Mouse (Mus musculus): Measurements from ENCODE around the gene AF067063.

AF067063 gene

DNA sequence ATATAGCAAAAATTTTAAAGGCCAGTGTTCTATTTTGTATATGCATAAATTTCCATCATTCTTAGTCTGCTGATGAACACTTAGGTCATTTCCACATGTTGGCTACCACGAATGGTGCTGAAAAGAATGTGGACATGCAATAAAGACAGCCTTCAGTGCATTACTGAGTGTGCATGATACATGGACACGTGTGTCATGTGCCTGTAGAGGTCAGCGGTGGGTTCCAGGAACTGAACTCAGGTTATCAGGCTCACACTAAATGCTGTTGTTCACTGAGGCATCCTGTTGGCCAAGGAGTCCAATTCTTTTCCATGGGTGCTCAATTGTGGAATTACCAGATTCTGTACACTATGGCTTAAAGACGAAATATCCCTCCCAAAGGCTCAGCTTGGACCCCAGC lies 46.4 kb downstream of the AF067063 start:
- no peaks in the 10 kb centered on the region for H3K27me3 ChIP-seq (ENCODE audit: insufficient read depth, low read length)
- TF ChIP-seq POU5F1 (IDR thresholded peaks at IDR 0.05; ENCODE audit: borderline replicate concordance, low read length) (no peak), CTCF (conservative IDR thresholded peaks at IDR 0.05; ENCODE audit: low read length) (no peak), NANOG (IDR thresholded peaks at IDR 0.05; ENCODE audit: borderline replicate concordance, low read length) (no peak)

More for the DNA sequence above, 46.4 kb downstream of the AF067063 start:
- no peak overlapping the region for H3K4me3 ChIP-seq (replicated peaks; ENCODE audit: low read length)
- H3K9me3 ChIP-seq (ENCODE audit: low read length) = no peaks in the 10 kb centered on the region
- H3K4me1 ChIP-seq (replicated peaks; ENCODE audit: low read depth, low read length) = peaks cover 4% of the 10 kb centered on the region; the same call in 1 of the 2 replicates
- H3K36me3 ChIP-seq (ENCODE audit: insufficient read depth, low read length) = peaks cover 89% of the 10 kb centered on the region
